Mouse (Mus musculus): ENCODE results near the gene Slc27a2.
"Not testable (repeated sequence)": the region's sequence is repeated elsewhere in the genome, so short reads cannot be mapped to it uniquely, and the experiment has no call there.

The Slc27a2 gene

DNA sequence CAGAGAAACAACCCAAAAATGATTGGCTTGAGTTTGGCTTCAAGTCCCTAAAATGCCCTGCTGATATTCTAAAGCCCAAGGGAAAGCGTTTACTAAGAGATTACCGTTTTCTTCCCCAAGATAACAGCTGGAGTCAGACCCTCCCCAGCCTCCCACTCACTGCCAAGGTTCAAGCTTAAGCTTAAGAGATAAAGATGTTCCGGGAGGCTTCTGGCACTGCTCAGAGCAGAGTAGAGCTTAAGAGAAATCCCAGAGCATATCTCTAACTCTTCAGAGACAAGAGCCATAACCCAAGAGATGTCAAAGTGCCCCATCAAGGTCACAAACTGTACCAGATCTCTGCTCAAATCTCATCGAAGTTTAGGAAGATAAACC lies 54.5 kb downstream of the Slc27a2 start:
- no peak for DNase-seq

- DNase-seq, result no peak
Measured at GRCm38 (mm10) chr2:126607553-126608203, 55.5 kb downstream of the Slc27a2 start.

GRCm38 (mm10) chr2:126609600-126609999 lies 57.4 kb downstream of the Slc27a2 start:
- DNase-seq, result not testable (repeated sequence)

GRCm38 (mm10) chr2:126615355-126615754 lies 63.1 kb downstream of the Slc27a2 start:
- DNase-seq, result no peak

DNA sequence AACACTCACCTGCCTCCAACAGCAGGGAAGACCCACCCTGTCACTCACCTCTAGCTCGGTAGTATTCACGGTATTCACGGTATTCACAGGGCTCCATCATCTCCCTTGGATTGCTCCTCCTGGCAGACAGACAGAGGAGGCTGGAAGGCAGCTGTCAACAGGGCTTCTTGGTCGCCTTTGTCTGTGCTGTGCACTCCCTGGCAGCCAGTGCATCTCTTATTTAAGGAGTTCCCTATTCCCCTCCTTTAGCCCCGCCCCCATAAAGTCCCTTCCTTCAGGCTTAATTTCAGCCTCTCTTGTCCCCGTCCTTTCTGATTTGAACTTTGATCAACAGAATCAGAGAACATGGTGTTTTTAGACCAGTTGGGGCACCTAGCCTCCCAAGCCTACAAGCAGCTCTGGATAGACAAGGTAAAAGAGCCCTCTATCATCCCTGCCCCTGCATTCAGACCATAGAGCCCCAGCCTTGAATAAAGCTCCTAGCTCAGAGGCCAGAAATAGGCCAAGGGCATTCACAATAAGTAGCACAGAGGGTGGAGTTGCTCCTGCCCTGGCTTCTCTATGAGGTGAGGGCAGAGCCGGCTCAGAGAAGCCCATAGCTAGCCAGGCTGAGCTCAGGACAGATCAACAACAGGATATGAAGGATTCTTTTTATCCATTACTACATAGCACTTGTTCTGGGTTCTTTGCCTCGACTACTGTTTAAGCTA lies 66.4 kb downstream of the Slc27a2 start:
- no peak for DNase-seq

- no peak for DNase-seq
Measured at GRCm38 (mm10) chr2:126619249-126619704, 67.1 kb downstream of the Slc27a2 start, which contains the start of gene Hdc. Hdc (minus strand) TSS chr2:126619299.

DNA sequence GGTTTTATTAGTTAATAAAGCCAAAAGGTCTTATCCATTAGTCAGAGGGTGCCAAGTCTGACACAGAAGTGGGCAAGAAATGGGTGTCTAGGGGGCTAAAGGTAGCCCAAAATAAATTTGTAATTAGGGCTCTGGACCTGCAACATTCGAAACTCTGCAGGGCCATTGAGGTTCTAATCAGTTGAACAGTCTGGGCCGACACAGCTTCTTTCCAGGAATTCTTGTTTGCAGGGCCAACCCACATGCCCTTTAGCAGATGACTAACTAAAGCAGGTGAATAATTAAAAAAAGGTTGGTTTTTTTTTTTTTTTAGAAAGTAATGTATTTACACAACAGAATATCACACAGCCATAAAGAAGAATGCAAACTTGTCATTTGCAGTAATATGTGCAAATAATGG lies 70.2 kb downstream of the Slc27a2 start:
- DNase-seq, result no peak

DNA sequence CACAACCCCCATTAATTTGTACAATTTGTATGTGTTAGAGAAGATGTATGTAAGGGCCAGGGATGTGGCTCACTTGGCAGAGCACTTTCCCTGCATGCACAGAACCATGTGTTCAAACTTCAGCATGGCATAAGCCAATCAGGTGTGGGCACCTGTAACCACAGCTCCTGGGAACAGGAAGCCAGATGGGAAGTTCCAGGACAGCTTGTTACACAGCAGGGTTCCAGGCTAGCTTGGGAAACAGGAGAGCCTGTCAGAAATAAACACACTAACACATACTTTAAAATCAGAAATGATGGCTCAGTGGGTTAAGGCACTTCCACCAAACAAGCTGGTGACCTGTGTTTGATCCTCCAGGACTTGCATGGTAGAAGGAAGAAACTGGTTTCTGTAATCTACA lies 70.9 kb downstream of the Slc27a2 start:
- no peak for DNase-seq

GRCm38 (mm10) chr2:126628455-126628995 lies 76.3 kb downstream of the Slc27a2 start:
- no peak for DNase-seq

- DNase-seq, result no peak
Measured at GRCm38 (mm10) chr2:126633165-126633564, 81.0 kb downstream of the Slc27a2 start.

- DNase-seq, result no peak
Measured at GRCm38 (mm10) chr2:126635939-126636823, 84.0 kb downstream of the Slc27a2 start.
